Mouse (Mus musculus): ENCODE data around the gene Mcu. TPM values are rescaled to one million over a fixed set of nuclear protein-coding genes. Genes with fewer than 3 reads are reported as not detected.
A peak's percentile ranks its signal among the peaks of the same experiment; 100 is the strongest.

The Mcu gene
- 15.4 and 15.7 TPM in 2 replicates for polyA plus RNA-seq (2012; ENCODE audit: insufficient read depth, insufficient read length, missing spikeins)

DNA sequence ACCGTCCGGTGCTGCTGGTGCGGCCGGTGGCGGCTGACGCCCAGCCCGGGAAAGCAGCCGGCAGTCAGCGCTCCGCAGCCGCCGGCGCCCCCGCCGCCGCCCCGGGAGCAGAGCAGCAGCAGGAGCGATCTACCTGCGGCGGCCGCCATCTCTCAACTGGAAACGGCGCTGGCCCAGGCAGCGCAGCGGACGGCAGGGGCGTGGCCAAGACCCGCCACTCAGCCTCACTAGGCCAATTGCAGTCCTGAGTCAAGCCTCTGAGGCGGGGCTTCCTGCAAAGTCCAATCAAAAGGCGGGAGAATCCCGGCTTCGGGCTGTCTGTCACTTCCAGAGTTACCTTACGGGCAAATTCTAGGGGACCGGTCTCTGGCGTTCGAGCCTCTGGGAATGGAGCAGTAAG is at the start of gene Mcu:
Gene Mcu (minus strand): TSS at position 171 of the 400 bp plus-strand sequence.
- Histone ChIP-seq H3K27ac (replicated peaks; ENCODE audit: low read depth, low read length) (peak within 1 kb of the TSS; percentile 4), H3K4me3 (ENCODE audit: insufficient read depth, low read depth, low read length) (peak within 1 kb of the TSS; percentile 82)

DNA sequence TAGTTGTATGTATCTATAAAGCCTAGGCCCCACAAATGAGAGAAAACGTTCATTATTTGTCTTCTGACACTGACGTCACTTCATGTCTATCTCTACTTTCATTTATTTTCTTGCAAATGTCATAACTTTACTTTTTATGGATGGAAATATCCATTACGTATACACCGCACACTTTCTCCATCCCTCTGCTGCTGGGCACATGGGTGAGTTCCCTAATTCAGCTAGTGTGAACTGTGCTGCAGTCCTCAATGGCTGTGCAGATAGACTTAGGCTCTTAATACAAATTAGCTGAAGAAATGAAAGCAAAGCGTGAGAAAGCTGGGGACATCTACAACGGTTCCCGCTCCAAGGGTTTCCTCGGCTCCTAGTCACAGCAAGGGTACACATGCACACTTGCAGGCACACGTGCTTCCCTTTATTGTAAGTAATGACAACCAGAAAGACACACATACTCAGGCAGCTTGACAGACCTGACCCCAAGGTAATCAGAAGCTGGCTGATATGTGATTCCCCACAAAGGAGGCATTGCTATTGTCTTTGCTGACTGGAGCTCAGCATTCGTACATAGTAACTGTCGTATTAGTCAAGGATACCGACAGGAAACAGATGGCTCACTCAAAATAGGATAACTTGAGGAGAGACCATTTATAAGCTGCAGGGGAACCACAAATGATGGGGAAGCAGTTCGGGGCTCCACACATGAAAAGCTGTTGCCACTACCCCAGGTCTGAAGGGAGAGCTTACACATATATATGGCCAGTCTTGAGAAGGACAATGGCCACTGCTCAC is 49.2 kb upstream of the Mcu start:
- Histone ChIP-seq H3K4me3 (ENCODE audit: insufficient read depth, low read depth, low read length) (no peak overlapping the region), H3K4me1 (ENCODE audit: control insufficient read depth, insufficient read depth, insufficient read length, low read length) (no peaks in the 10 kb centered on the region)

More for the DNA sequence above, at the start of gene Mcu:
- peaks cover 8% of the 10 kb centered on the region for H3K4me1 ChIP-seq (ENCODE audit: control insufficient read depth, insufficient read depth, insufficient read length, low read length)

DNA sequence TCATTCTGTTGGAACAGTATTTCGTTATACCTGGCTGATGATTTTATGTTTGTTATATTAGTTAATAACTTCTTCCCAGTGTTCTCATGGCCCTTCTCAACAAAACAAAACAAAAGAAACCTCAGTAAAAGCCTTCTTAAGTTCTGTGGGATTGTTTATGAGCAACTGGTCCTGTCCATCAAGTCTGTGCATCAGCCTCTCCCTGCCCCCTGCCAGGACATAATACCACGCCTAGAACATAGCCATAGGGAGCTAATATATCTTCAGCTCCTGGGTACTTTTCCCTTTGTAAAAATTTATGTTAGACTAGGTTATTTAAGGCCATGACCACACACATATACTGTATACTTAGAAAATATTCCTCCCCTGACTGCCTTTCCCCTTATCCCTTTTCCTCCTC is 48.3 kb upstream of the Mcu start:
- H3K4me1 ChIP-seq (ENCODE audit: control insufficient read depth, insufficient read depth, insufficient read length, low read length): no peaks in the 10 kb centered on the region
- H3K4me3 ChIP-seq (ENCODE audit: insufficient read depth, low read depth, low read length): no peak overlapping the region
- no peak overlapping the region for H3K27ac ChIP-seq (replicated peaks; ENCODE audit: low read depth, low read length)

More for the DNA sequence above, 49.2 kb upstream of the Mcu start:
- no peak overlapping the region for H3K27ac ChIP-seq (replicated peaks; ENCODE audit: low read depth, low read length)

DNA sequence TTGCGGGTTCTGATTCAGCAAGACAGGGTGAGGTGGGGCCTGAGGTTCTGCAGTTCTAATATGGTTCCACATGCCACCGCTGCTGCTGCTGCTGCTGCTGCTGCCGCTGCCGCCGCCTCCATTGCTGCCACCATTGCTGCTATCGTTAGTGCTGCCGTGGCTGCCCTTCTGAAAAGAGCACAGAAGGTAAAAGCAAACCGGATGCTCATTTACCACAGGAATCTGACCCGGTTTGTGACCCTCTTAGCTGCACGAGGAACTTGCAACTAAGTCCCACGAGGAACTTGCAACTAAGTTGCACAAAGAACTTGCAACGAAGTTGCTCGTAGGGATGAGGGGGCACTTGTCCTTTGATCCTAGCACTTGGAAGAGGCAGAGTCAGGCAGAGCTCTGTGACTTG is 40.3 kb upstream of the Mcu start:
- no peaks in the 10 kb centered on the region for H3K4me1 ChIP-seq (ENCODE audit: control insufficient read depth, insufficient read depth, insufficient read length, low read length)
- no peak overlapping the region for H3K4me3 ChIP-seq (ENCODE audit: insufficient read depth, low read depth, low read length)
- H3K27ac ChIP-seq (replicated peaks; ENCODE audit: low read depth, low read length): no peak overlapping the region

DNA sequence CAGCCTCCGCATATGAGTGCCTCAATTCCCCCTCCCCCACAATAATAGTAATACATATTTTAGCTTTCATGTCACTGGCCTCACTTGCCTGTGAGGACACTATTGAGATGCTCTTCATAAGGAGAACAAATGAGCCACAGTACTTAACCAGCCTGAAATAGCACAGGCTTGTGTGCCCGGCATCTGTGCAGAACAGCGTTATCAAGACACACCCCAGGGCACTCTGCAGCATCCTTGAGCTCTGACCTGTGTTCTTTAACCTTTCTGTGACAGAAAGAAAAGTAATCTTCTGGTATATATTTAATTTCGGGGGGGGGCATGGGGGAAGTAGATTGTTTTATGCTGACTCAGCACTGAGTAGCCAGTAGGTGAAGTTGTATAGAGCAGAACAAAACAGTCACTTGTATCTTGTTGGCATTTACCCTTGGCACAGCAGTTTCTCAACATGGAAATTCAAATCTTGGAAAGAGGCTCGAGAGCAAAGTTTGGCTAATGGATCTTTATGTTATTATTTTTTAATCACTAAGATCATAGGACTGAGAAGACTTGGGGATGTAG is 30.4 kb upstream of the Mcu start:
- no peaks in the 10 kb centered on the region for H3K4me1 ChIP-seq (ENCODE audit: control insufficient read depth, insufficient read depth, insufficient read length, low read length)
- H3K4me3 ChIP-seq (ENCODE audit: insufficient read depth, low read depth, low read length): no peak overlapping the region
- H3K27ac ChIP-seq (replicated peaks; ENCODE audit: low read depth, low read length): no peak overlapping the region

DNA sequence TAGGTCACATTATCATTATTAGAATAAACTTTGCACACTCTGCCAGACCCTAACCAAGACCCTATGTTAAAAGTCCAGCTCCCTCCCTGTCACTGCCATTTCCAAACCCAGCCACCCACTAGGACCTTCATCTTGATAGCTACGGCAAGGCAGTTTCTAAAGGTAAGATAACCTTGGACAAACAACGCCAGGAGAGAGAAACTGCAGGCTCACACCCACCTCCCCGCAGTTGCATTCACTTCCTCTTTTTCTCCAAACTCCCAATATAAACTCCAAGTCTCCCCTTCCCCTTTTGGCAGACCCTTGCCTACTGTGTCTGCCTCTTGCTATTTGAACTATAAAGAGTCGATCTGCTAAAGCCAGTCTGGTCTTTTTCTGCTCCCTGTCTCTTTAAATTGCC is 28.7 kb upstream of the Mcu start:
- H3K27ac ChIP-seq (replicated peaks; ENCODE audit: low read depth, low read length): no peak overlapping the region
- no peak overlapping the region for H3K4me3 ChIP-seq (ENCODE audit: insufficient read depth, low read depth, low read length)
- H3K4me1 ChIP-seq (ENCODE audit: control insufficient read depth, insufficient read depth, insufficient read length, low read length): no peaks in the 10 kb centered on the region

DNA sequence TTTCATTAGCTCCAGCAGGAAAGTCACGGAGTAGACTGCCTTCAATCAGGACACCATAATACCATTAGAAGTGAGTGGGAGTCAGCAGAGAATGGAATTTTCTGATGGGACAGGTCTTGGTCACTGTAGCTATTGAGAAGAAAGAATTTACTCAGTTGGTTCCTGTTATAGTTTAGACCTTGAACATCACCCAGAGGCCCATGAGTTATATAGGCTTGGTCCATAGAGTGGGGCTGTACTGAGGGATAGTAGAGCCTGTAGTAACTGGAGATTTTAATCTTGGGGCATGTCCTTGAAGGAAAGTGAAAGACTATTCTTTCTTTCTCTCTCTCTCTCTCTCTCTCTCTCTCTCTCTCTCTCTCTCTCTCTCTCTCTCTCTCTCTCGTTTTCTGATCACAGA is 28.2 kb upstream of the Mcu start:
- H3K4me3 ChIP-seq (ENCODE audit: insufficient read depth, low read depth, low read length): no peak overlapping the region
- no peaks in the 10 kb centered on the region for H3K4me1 ChIP-seq (ENCODE audit: control insufficient read depth, insufficient read depth, insufficient read length, low read length)
- H3K27ac ChIP-seq (replicated peaks; ENCODE audit: low read depth, low read length): no peak overlapping the region

DNA sequence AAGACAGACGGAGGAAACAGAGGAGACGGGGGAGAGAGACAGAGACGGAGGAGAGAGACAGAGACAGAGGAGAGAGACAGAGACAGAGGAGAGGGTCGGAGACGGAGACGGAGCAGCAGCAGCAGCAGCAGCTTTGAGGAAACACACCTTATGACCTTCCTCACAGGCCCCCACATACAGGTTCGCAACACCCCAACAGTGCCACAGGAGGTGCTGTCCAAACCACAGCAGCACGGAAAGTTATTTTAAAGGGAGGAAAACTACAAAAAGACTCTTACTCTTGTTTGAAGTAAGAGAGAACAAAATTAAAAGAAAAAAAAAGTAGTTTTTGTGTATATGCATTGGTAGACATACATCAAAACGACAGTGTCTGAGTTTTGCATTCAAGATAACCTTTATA is 27.2 kb upstream of the Mcu start:
- Histone ChIP-seq H3K27ac (replicated peaks; ENCODE audit: low read depth, low read length) (no peak overlapping the region), H3K4me3 (ENCODE audit: insufficient read depth, low read depth, low read length) (no peak overlapping the region), H3K4me1 (ENCODE audit: control insufficient read depth, insufficient read depth, insufficient read length, low read length) (no peaks in the 10 kb centered on the region)

DNA sequence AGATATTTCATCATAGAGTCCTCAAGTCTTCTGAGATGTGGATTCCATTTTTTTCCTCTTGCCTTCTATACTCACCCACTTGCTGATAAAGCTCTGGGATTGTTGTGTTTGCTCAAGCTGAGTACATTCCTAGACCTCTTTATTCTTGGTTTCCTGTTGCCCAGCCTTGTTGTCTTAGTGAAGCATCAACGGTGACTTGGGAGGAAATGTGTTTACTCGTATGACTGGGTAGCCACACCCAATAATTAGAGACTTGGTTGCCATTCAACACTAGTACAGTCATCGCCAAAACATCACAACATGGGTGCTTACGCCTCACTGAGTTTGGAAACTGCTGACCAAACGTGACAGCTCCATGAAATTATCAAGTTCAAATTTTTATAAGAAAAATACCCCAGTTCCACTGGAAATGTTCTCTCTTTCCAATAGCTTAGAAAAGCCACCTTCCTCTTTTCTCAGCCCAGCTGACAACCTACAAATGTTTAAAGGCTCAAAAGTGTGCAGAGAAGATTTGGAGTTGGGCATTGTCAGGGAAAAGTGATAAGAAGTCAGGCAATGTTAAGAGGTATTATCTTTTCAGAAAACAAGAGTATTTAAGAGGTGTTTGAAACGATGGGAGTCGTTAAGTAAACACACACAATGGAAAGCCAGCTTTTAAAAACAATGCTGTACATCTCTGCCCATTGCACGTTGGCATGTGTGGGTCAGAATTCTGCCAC is 26.3 kb upstream of the Mcu start:
- no peaks in the 10 kb centered on the region for H3K4me1 ChIP-seq (ENCODE audit: control insufficient read depth, insufficient read depth, insufficient read length, low read length)
- H3K4me3 ChIP-seq (ENCODE audit: insufficient read depth, low read depth, low read length): no peak overlapping the region
- no peak overlapping the region for H3K27ac ChIP-seq (replicated peaks; ENCODE audit: low read depth, low read length)

DNA sequence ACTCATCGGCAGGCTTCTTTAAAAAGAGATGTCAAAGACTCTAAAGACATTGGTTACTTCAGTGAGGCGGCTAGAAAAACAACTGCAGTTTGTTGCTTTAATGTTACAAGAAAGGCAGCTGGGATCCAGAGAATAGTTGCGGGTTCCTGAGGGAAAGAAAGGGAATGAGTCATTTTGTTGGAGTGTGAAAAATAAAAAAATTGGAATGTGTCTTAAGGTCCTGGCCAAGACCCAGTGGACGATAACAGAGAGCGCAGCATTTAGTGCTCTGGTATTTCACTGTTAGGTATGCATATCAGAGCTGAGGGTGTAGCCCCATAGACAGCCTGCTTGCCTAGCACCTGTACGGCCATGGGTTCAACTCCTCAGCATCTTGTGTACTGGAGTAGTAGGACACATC is 22.1 kb upstream of the Mcu start:
- Histone ChIP-seq H3K4me3 (ENCODE audit: insufficient read depth, low read depth, low read length) (no peak overlapping the region), H3K27ac (replicated peaks; ENCODE audit: low read depth, low read length) (no peak overlapping the region), H3K4me1 (ENCODE audit: control insufficient read depth, insufficient read depth, insufficient read length, low read length) (no peaks in the 10 kb centered on the region)

DNA sequence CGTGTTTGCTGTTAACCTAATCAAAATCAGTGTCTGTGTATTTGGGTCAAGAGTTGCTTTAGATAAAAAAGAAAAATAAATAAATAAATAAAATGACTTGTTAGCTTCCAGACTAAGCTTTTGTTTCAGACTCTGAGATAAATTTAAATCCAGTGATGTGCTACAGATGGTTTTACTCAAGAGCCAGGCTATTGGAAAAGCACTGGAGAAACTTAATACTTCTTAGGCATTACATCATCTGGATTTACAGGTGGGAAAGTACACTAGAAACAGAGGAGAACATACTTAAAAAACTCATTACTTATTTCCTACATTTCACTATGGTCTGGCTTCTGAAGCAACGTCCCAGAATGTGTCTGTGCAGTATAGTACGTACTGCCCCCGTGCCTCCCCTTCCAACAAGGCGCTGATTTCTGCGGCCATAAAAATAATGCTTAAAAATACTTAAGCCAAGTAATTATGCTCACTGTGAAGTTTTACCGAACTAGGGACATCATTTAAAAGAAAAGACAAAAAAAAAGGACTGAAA is 21.2 kb upstream of the Mcu start:
- Histone ChIP-seq H3K4me1 (ENCODE audit: control insufficient read depth, insufficient read depth, insufficient read length, low read length) (no peaks in the 10 kb centered on the region), H3K4me3 (ENCODE audit: insufficient read depth, low read depth, low read length) (peak overlapping the region; percentile 61; the same call in 1 of the 2 replicates), H3K27ac (replicated peaks; ENCODE audit: low read depth, low read length) (no peak overlapping the region)

DNA sequence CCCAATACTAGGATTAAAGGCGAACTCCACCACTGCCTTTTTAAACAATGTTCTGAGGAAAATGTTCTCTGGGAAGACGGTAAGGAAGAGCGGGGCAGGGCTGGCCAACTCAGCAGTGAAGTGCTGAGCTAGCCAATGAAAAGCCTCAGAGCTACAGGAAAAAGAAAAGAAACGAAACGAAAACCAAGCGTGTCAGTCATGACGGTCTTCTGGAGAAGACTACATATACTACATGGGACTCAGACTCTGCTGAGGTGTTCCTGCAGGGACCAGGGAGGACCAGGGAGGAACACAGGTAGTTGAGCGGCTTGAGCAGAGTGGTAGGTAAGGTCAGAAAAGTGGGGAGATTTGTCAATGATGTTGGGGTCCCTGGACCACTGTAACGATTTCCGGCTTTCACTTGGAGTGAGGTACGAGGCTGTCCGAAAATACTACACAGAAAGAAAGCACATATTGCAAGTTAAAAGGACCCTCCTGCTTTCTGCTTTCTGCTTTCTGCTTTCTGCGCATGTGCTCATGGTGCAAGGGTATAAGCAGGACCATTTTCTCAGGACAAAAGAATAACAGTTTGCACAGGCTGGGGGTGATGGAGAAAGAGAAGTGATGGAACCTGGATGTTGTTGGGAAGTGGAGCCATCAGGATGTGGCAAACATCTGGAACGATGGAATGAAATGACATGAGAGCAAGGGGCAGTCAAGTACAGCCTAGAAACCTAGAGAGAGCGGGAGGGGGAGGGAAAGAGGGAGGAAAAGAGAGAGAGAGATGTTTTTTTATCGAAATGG is 20.4 kb upstream of the Mcu start:
- Histone ChIP-seq H3K27ac (replicated peaks; ENCODE audit: low read depth, low read length) (peak overlapping the region; percentile 37), H3K4me1 (ENCODE audit: control insufficient read depth, insufficient read depth, insufficient read length, low read length) (no peaks in the 10 kb centered on the region), H3K4me3 (ENCODE audit: insufficient read depth, low read depth, low read length) (peak overlapping the region; percentile 61)

DNA sequence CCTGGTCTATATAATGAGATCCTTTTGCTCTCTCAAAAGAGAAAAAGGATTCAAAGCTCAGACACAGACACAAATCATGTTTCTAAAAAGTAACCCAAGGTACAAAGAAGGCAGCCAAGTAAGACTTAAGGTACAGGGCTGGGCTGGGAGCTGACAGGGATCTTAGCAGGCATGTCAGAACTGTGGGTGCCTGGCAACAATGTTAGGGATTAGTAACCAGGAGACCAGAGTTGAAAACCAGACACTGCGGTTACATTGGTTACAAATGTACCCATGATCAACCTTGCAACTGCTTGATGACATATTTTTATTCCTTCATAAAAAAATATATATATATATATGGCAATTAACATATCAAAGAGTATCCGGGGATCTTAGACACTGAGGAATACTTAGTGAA is 19.6 kb upstream of the Mcu start:
- Histone ChIP-seq H3K27ac (replicated peaks; ENCODE audit: low read depth, low read length) (0 out of 2 replicates have a peak overlapping the region, but pooled peaks have one; percentile 8), H3K4me1 (ENCODE audit: control insufficient read depth, insufficient read depth, insufficient read length, low read length) (no peaks in the 10 kb centered on the region), H3K4me3 (ENCODE audit: insufficient read depth, low read depth, low read length) (no peak overlapping the region)

DNA sequence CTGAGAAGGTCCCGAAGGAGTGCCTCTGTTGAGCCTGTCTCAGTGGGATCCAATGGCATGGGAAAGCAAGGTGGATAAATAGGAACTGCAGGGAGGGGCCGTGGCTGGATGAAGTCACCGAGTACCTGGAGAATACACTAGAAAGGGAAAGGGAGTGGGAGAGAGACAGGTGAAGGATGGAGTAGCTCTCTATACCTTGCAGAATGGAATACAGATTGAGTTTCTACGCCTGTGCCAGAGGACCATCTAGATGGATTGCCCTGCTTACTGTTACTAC is 13.0 kb upstream of the Mcu start:
- Histone ChIP-seq H3K4me3 (ENCODE audit: insufficient read depth, low read depth, low read length) (no peak overlapping the region), H3K27ac (replicated peaks; ENCODE audit: low read depth, low read length) (no peak overlapping the region), H3K4me1 (ENCODE audit: control insufficient read depth, insufficient read depth, insufficient read length, low read length) (no peaks in the 10 kb centered on the region)

Measured in brown adipose tissue, adult 24 weeks (tissue).